Mouse (Mus musculus) kidney, adult 10 weeks (tissue): Measurements from ENCODE around the gene Gm49393. TPM values are rescaled to one million over a fixed set of nuclear protein-coding genes. Genes with fewer than 3 reads are reported as not detected.

ENCODE experiments used
- polyA plus RNA-seq: library from polyadenylated mRNA; stranded (reverse); fragments of 350-450 nt; fragmentation: Illumina TruSeq; extraction: RNeasy Lipid Tissue Mini Kit (QIAGEN cat#74804); gene quantifications from one replicate; pipeline ENCODE4 v1.2.3, GENCODE M21; 2014; ENCODE audit warnings: low read depth, low replicate concordance

Gm49393 gene
- polyA plus RNA-seq = 2.3 TPM

DNA sequence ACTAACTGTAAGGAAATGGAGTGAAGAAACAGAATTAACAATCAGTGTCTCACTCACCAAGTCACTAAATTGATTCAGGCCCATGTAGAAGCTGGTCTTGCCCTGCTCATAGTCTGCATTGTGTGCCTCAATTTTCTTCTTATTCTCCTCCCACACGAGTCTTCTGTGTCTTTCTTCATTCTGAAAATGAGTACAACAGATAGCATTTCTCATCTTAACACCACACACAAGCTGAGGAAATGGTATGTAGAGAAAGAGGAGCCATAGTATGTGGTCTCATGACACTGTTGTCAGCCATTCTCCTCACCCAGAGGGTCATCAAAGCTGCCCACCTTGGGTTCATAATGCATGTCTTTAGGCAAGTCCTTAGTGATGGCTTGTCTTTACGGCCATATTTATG, at the start of gene Gm49393:
Gm49393 (minus strand) TSS at position 101 of the 400 bp plus-strand sequence.

DNA sequence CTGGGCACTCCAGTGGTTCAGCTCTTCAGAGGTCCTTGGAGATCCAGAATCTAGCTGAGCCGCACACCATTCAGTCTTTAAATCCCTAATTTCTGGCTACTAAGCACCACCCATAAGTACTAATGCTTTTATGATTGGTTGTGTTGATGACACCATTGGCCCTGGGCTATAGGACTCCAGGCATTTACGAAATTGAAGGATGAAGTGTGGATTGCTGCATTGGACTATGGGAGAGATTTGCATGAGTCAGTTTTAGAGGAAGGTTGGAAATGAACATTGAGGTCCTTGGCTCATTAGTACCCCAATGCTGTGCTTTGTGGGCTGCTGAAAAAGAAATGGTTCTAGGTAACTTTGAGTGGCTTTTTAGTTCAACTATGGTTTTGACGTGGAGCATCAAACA, 6.5 kb upstream of the Gm49393 start, which contains the start of gene Tpbpa:
Tpbpa (minus strand) TSS at position 101 of the 400 bp plus-strand sequence.

DNA sequence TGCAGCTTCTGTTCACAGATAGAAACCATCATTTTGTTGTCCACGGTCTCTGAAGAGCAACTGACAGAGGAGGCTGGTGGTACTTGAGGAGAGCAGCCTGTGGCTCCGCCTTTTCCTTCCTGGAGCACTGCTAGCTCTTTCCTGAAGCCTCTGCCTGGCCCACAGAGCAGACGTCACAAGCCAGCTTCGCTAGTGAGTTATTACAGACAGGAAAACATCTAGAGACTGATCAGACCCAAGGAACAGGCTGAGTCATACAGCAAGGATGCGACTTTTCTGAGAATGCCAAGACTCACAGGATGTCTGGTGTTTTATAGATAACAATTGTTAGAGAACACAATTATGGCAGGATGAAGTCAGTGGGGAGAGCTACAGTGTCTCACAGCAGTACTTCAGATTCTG, 1.1 kb upstream of the Gm49393 start, which contains the start of the genes Gm49391 and Ctla2a:
Gm49391 (minus strand) TSS at position 72 of the 402 bp plus-strand sequence.
Ctla2a (minus strand) TSS at position 126 of the 402 bp plus-strand sequence.

DNA sequence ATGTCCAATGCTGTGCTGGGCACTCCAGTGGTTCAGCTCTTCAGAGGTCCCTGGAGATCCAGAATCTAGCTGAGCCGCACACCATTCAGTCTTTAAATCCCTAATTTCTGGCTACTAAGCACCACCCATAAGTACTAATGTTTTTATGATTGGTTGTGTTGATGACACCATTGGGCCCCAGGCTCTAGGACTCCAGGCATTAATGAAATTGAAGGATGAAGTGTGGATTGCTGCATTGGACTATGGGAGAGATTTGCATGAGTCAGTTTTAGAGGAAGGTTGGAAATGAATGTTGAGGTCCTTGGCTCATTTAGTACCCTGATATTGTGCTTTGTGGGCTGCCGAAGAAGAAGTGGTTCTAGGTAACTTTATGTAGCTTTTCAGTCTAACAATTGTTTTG, 30.6 kb downstream of the Gm49393 start, which contains the start of gene Tpbpb:
Tpbpb (minus strand) TSS at position 101 of the 400 bp plus-strand sequence.

DNA sequence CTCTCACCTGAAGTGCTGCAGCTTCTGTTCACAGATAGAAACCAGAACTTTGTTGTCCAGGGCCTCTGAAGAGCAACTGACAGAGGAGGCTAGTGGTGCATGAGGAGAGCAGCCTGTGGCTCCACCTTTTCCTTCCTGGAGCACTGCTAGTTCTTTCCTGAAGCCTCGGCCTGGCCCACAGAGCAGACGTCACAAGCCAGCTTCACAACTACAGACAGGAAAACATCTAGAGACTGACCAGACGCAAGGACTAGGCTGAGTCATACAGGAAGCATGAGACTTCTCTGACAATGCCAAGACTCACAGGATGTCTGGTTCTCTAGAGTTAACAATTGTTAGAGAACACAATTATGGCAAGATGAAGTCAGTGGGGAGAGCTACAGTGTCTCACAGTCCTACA, 38.1 kb downstream of the Gm49393 start, which contains the start of gene Ctla2b:
Ctla2b (minus strand) TSS at position 120 of the 400 bp plus-strand sequence.

DNA sequence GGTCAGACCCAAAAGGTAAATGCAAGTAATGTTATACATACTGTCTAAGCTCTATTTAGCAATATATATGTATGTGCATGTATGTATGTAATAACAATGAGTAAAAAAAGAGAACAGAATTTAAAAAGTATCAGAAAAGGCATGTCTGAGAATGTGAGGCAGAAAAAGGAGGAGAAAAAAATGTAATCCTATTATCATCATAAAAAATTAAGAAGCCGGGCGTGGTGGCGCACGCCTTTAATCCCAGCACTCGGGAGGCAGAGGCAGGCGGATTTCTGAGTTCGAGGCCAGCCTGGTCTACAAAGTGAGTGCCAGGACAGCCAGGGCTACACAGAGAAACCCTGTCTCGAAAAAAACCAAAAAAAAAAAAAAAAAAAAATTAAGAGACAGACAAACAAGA, 38.6 kb downstream of the Gm49393 start, which contains the start of gene Gm49392:
Gm49392 (minus strand) TSS at position 101 of the 400 bp plus-strand sequence.

DNA sequence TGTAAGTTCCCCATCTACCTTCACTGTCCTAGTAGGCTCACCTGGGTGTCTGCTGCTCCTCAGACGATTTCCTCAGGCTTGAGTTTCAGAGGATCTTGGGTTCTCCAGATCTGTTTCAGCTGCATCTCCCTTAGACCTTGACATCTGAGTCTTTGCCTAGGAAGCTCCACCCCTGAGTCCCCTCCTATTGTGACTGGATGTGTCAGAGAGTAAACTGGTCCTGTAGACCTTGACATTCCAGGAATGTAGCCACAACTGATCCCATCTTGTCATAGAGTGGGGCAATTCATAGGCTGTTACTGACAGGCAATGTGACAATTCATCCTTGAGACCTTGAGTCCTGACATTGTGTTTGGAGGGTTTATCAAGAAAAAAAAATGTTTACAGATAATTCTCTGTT, 71.1 kb downstream of the Gm49393 start, which contains the start of gene 4930486L24Rik:
4930486L24Rik (minus strand) TSS at position 195 of the 400 bp plus-strand sequence.

Other genes with a start within 250 kb of the Gm49393 start
- gene BC051665, start 149.2 kb downstream of the Gm49393 start, polyA plus RNA-seq = not detected
- gene Ctsll3, start 132.7 kb downstream of the Gm49393 start, polyA plus RNA-seq = not detected
- gene 4930486L24Rik, start 71.1 kb downstream of the Gm49393 start, polyA plus RNA-seq = not detected
- not detected for gene Gm49392, start 38.7 kb downstream of the Gm49393 start, polyA plus RNA-seq
- 2.2 TPM for gene Ctla2b, start 38.1 kb downstream of the Gm49393 start, polyA plus RNA-seq
- gene Tpbpb, start 30.7 kb downstream of the Gm49393 start, polyA plus RNA-seq = not detected
- gene Gm49391, start 981 bp upstream of the Gm49393 start, polyA plus RNA-seq = 5.3 TPM
- 34.5 TPM for gene Ctla2a, start 1.0 kb upstream of the Gm49393 start, polyA plus RNA-seq
- not detected for gene Tpbpa, start 6.4 kb upstream of the Gm49393 start, polyA plus RNA-seq
- gene Ctsj, start 70.4 kb upstream of the Gm49393 start, polyA plus RNA-seq = not detected
- gene Ctsq, start 105.0 kb upstream of the Gm49393 start, polyA plus RNA-seq = not detected
- gene Ctsr, start 228.7 kb upstream of the Gm49393 start, polyA plus RNA-seq = not detected